Mouse (Mus musculus) embryo, embryonic 9.5 days (tissue): ENCODE results near the gene Gdf9.

Experiments used
- DNase-seq: peaks from one replicate; pipeline ENCODE4 v3.0.0-alpha.2; 2017; ENCODE audit errors: extremely low spot score

The Gdf9 gene

GRCm38 (mm10) chr11:53478383-53479170, 47.8 kb downstream of the Gdf9 start:
- peak; percentile 56 for DNase-seq

GRCm38 (mm10) chr11:53479171-53479782, 48.5 kb downstream of the Gdf9 start:
- DNase-seq, result no peak

GRCm38 (mm10) chr11:53479783-53480301, 49.0 kb downstream of the Gdf9 start, which contains the start of the genes Gm9945 and Sowaha:
Gene Gm9945, plus strand, starts transcription at chr11:53480166.
Gene Sowaha, minus strand, starts transcription at chr11:53480274.
- no peak for DNase-seq

GRCm38 (mm10) chr11:53481088-53481730, 50.4 kb downstream of the Gdf9 start:
- DNase-seq, result no peak

GRCm38 (mm10) chr11:53483159-53483891, 52.5 kb downstream of the Gdf9 start:
- no peak for DNase-seq

GRCm38 (mm10) chr11:53485719-53486118, 54.9 kb downstream of the Gdf9 start:
- DNase-seq, result no peak

GRCm38 (mm10) chr11:53486351-53486750, 55.5 kb downstream of the Gdf9 start:
- DNase-seq, result no peak

GRCm38 (mm10) chr11:53486822-53487594, 56.2 kb downstream of the Gdf9 start:
- no peak for DNase-seq
